Mouse (Mus musculus): ENCODE results near the gene Cope.
A peak's percentile ranks its signal among the peaks of the same experiment; 100 is the strongest.

Gene Cope

GRCm38 (mm10) chr8:70313399-70313798 is 11.1 kb downstream of the Cope start:
- no peak for DNase-seq (ENCODE audit: low spot score)

- peak; percentile 87 for DNase-seq (ENCODE audit: low spot score)
Observed at GRCm38 (mm10) chr8:70315624-70316510, 13.5 kb downstream of the Cope start, which contains the start of gene Cers1. TSS of gene Cers1 (plus strand) at chr8:70315775.

- DNase-seq (ENCODE audit: low spot score), result peak; percentile 89
Observed at GRCm38 (mm10) chr8:70316511-70317504, 14.5 kb downstream of the Cope start.

GRCm38 (mm10) chr8:70317872-70318271 is 15.6 kb downstream of the Cope start:
- DNase-seq (ENCODE audit: low spot score), result no peak

GRCm38 (mm10) chr8:70323716-70324115 is 21.4 kb downstream of the Cope start:
- DNase-seq (ENCODE audit: low spot score), result no peak

- peak; percentile 37 for DNase-seq (ENCODE audit: low spot score)
Observed at GRCm38 (mm10) chr8:70327512-70327911, 25.2 kb downstream of the Cope start.

- DNase-seq (ENCODE audit: low spot score), result peak; percentile 36
Observed at GRCm38 (mm10) chr8:70329124-70329834, 27.0 kb downstream of the Cope start, which contains the start of gene Gdf1. TSS of gene Gdf1 (plus strand) at chr8:70329817.

GRCm38 (mm10) chr8:70329835-70330740 is 27.8 kb downstream of the Cope start:
- DNase-seq (ENCODE audit: low spot score), result peak; percentile 28

- DNase-seq (ENCODE audit: low spot score), result peak; percentile 71
Observed at GRCm38 (mm10) chr8:70330741-70331364, 28.5 kb downstream of the Cope start.

- no peak for DNase-seq (ENCODE audit: low spot score)
Observed at GRCm38 (mm10) chr8:70331526-70331925, 29.2 kb downstream of the Cope start.

GRCm38 (mm10) chr8:70332070-70332877 is 30.0 kb downstream of the Cope start:
- peak; percentile 72 for DNase-seq (ENCODE audit: low spot score)

GRCm38 (mm10) chr8:70332878-70333202 is 30.5 kb downstream of the Cope start:
- DNase-seq (ENCODE audit: low spot score), result no peak

- no peak for DNase-seq (ENCODE audit: low spot score)
Observed at GRCm38 (mm10) chr8:70338931-70339330, 36.6 kb downstream of the Cope start.

- peak; percentile 50 for DNase-seq (ENCODE audit: low spot score)
Observed at GRCm38 (mm10) chr8:70340659-70341058, 38.3 kb downstream of the Cope start.

- DNase-seq (ENCODE audit: low spot score), result no peak
Observed at GRCm38 (mm10) chr8:70342007-70342406, 39.7 kb downstream of the Cope start.

- no peak for DNase-seq (ENCODE audit: low spot score)
Observed at GRCm38 (mm10) chr8:70343076-70343475, 40.8 kb downstream of the Cope start.

GRCm38 (mm10) chr8:70343696-70344095 is 41.4 kb downstream of the Cope start:
- DNase-seq (ENCODE audit: low spot score), result peak; percentile 62

- no peak for DNase-seq (ENCODE audit: low spot score)
Observed at GRCm38 (mm10) chr8:70344279-70344678, 42.0 kb downstream of the Cope start.

GRCm38 (mm10) chr8:70347443-70347842 is 45.1 kb downstream of the Cope start:
- no peak for DNase-seq (ENCODE audit: low spot score)
